Mouse (Mus musculus) liver, embryonic 12.5 days (tissue): ENCODE results near the gene Rpl23a. TPM values are rescaled to one million over a fixed set of nuclear protein-coding genes. Genes with fewer than 3 reads are reported as not detected.

Experiments used
- ATAC-seq: fragments of 200-750 bp; cut with Nextera tagmentation; 2 replicates; pipeline ENCODE4 v1.8.0; 2017; ENCODE audit warnings: moderate number of reproducible peaks, mild to moderate bottlenecking, moderate library complexity
- H3K27ac ChIP-seq: fragments of 300-500 bp; sonication (generic); 2 replicates; pipeline ENCODE4 v1.5.1; 2016; ENCODE audit warnings: mild to moderate bottlenecking
- H3K27me3 ChIP-seq: fragments of 300-500 bp; sonication (generic); replicated peaks from 2 replicates; pipeline ENCODE4 v1.6.1; 2016; ENCODE audit warnings: mild to moderate bottlenecking, moderate library complexity
- H3K36me3 ChIP-seq: fragments of 300-500 bp; sonication (generic); 2 replicates; pipeline ENCODE4 v1.6.1; 2016; ENCODE audit warnings: mild to moderate bottlenecking, moderate library complexity
- H3K4me1 ChIP-seq: fragments of 300-500 bp; sonication (generic); 2 replicates; pipeline ENCODE4 v1.6.1; 2016
- H3K4me2 ChIP-seq: fragments of 300-500 bp; sonication (generic); 2 replicates; pipeline ENCODE4 v1.6.1; 2016; ENCODE audit warnings: mild to moderate bottlenecking, moderate library complexity
- H3K4me3 ChIP-seq: fragments of 300-500 bp; sonication (generic); 2 replicates; pipeline ENCODE4 v1.5.1; 2016; ENCODE audit warnings: mild to moderate bottlenecking, moderate library complexity
- H3K9ac ChIP-seq: fragments of 300-500 bp; sonication (generic); 2 replicates; pipeline ENCODE4 v1.6.1; 2016; ENCODE audit warnings: mild to moderate bottlenecking, moderate library complexity
- H3K9me3 ChIP-seq: fragments of 300-500 bp; sonication (generic); replicated peaks from 2 replicates; pipeline ENCODE4 v1.6.1; 2016; ENCODE audit warnings: mild to moderate bottlenecking, moderate library complexity
- WGBS: fragments of 180-500 bp; shearing (Covaris S2); methylation state at CpG from one replicate; pipeline ENCODE4 v1.1.7; 2016; ENCODE audit not compliant: insufficient replicate concordance; 5-methylcytosine and 5-hydroxymethylcytosine counted together
- polyA plus RNA-seq: library from polyadenylated mRNA; unstranded; fragments of >200 nt; fragmentation: Nextera tagmentation; extraction: Ambion mirVana; gene quantifications from 2 replicates; pipeline ENCODE4 v1.2.1, GENCODE M21; 2016

Gene Rpl23a
- polyA plus RNA-seq, 1 experiment from 2014 or later, result 1,156 TPM

- Histone ChIP-seq H3K4me2 (peak overlapping the region; percentile 92), H3K4me3 (peak overlapping the region; percentile 94), H3K36me3 (peaks cover 38% of the 10 kb centered on the region), H3K9ac (peak overlapping the region; percentile 95), H3K9me3 (no peaks in the 10 kb centered on the region), H3K27ac (peak overlapping the region; percentile 100), H3K27me3 (peaks cover 17% of the 10 kb centered on the region), H3K4me1 (peaks cover 47% of the 10 kb centered on the region)
- 26% methylated on average over 2 of the region's 2 CpGs for WGBS
- no peak for ATAC-seq
Observed at GRCm38 (mm10) chr11:78181830-78182357, 1.5 kb downstream of the Rpl23a start.

- peak overlapping the region; percentile 97 for H3K9ac ChIP-seq
- peak overlapping the region; percentile 92 for H3K4me2 ChIP-seq
- H3K4me1 ChIP-seq, result peaks cover 55% of the 10 kb centered on the region
- peak overlapping the region; percentile 100 for H3K27ac ChIP-seq
- H3K4me3 ChIP-seq, result peak overlapping the region; percentile 94
- WGBS, result 31% methylated on average over 6 of the region's 6 CpGs
- H3K36me3 ChIP-seq, result peaks cover 38% of the 10 kb centered on the region
- no peaks in the 10 kb centered on the region for H3K27me3 ChIP-seq
- H3K9me3 ChIP-seq, result no peaks in the 10 kb centered on the region
- ATAC-seq, result no peak
Observed at GRCm38 (mm10) chr11:78180081-78180761, 3.2 kb downstream of the Rpl23a start.

- Histone ChIP-seq H3K4me2 (peak overlapping the region; percentile 92), H3K4me1 (peaks cover 60% of the 10 kb centered on the region), H3K4me3 (peak overlapping the region; percentile 94), H3K36me3 (peaks cover 38% of the 10 kb centered on the region), H3K27me3 (no peaks in the 10 kb centered on the region), H3K9ac (peak overlapping the region; percentile 97), H3K9me3 (no peaks in the 10 kb centered on the region), H3K27ac (peak overlapping the region; percentile 100)
- 8% methylated on average over 8 of the region's 8 CpGs for WGBS
- no peak for ATAC-seq
Observed at GRCm38 (mm10) chr11:78179438-78179999, 3.9 kb downstream of the Rpl23a start.

GRCm38 (mm10) chr11:78178859-78179437 is 4.4 kb downstream of the Rpl23a start:
- WGBS, result 1% methylated on average over 29 of the region's 29 CpGs
- H3K4me2 ChIP-seq, result peak overlapping the region; percentile 92
- peak overlapping the region; percentile 97 for H3K9ac ChIP-seq
- H3K27ac ChIP-seq, result peak overlapping the region; percentile 100
- peaks cover 60% of the 10 kb centered on the region for H3K4me1 ChIP-seq
- peaks cover 38% of the 10 kb centered on the region for H3K36me3 ChIP-seq
- peak; percentile 11 for ATAC-seq
- peak overlapping the region; percentile 94 for H3K4me3 ChIP-seq
- H3K27me3 ChIP-seq, result no peaks in the 10 kb centered on the region
- H3K9me3 ChIP-seq, result no peaks in the 10 kb centered on the region

GRCm38 (mm10) chr11:78177903-78178858 is 5.2 kb downstream of the Rpl23a start:
- no peaks in the 10 kb centered on the region for H3K27me3 ChIP-seq
- peaks cover 59% of the 10 kb centered on the region for H3K4me1 ChIP-seq
- H3K36me3 ChIP-seq, result peaks cover 38% of the 10 kb centered on the region
- no peaks in the 10 kb centered on the region for H3K9me3 ChIP-seq
- H3K4me3 ChIP-seq, result peak overlapping the region; percentile 94
- H3K9ac ChIP-seq, result peak overlapping the region; percentile 97
- peak overlapping the region; percentile 100 for H3K27ac ChIP-seq
- WGBS, result 2% methylated on average over 78 of the region's 84 CpGs
- ATAC-seq, result peak; percentile 79
- peak overlapping the region; percentile 92 for H3K4me2 ChIP-seq

- Histone ChIP-seq H3K27me3 (no peaks in the 10 kb centered on the region), H3K9me3 (no peaks in the 10 kb centered on the region), H3K4me1 (peaks cover 66% of the 10 kb centered on the region), H3K4me2 (peak overlapping the region; percentile 92), H3K4me3 (peak overlapping the region; percentile 94), H3K27ac (peak overlapping the region; percentile 100), H3K9ac (peak overlapping the region; percentile 97), H3K36me3 (peaks cover 42% of the 10 kb centered on the region)
- ATAC-seq, result peak; percentile 14
- WGBS, result under 1% methylated on average over 10 of the region's 10 CpGs
Observed at GRCm38 (mm10) chr11:78177437-78177836, 5.9 kb downstream of the Rpl23a start.

DNA sequence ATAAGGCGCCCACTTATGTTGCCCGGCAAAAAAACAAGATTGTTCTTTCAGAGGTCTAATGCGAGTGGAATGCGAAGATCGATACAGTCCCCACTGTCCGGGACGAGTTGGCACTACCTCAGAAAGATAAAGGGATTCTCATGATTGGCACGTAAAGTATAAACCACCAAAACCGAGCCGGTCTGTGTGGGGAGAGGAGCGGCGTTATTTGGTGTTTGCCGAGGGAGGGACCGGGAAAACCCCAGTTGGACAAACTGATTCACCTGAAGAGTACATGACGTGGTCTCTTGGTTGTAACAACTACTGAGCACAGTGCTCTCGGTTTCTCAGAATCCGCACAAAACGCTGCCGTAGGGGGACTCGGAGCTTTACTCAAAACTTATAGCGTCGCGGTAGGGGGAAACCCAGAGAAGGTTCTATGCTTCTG is 6.5 kb downstream of the Rpl23a start:
- H3K27me3 ChIP-seq, result no peaks in the 10 kb centered on the region
- peaks cover 66% of the 10 kb centered on the region for H3K4me1 ChIP-seq
- H3K4me3 ChIP-seq, result peak overlapping the region; percentile 94
- H3K9ac ChIP-seq, result peak overlapping the region; percentile 97
- peak overlapping the region; percentile 92 for H3K4me2 ChIP-seq
- WGBS, result under 1% methylated on average over 23 of the region's 23 CpGs
- H3K36me3 ChIP-seq, result peaks cover 42% of the 10 kb centered on the region
- ATAC-seq, result no peak
- H3K9me3 ChIP-seq, result no peaks in the 10 kb centered on the region
- H3K27ac ChIP-seq, result peak overlapping the region; percentile 100

GRCm38 (mm10) chr11:78176402-78176862 is 7.0 kb downstream of the Rpl23a start, which contains the start of the genes Nek8 and Tlcd1:
TSS of gene Nek8 (minus strand) at chr11:78176675.
TSS of gene Tlcd1 (plus strand) at chr11:78176711.
- WGBS, result under 1% methylated on average over 32 of the region's 32 CpGs
- H3K4me1 ChIP-seq, result peaks cover 66% of the 10 kb centered on the region

GRCm38 (mm10) chr11:78175771-78176401 is 7.5 kb downstream of the Rpl23a start:
- Histone ChIP-seq H3K4me2 (peak overlapping the region; percentile 92), H3K4me1 (peaks cover 64% of the 10 kb centered on the region), H3K9me3 (no peaks in the 10 kb centered on the region), H3K36me3 (peaks cover 39% of the 10 kb centered on the region), H3K27ac (peak overlapping the region; percentile 100), H3K27me3 (no peaks in the 10 kb centered on the region), H3K4me3 (peak overlapping the region; percentile 94), H3K9ac (peak overlapping the region; percentile 97)
- 2% methylated on average over 9 of the region's 10 CpGs for WGBS
- peak; percentile 62 for ATAC-seq

More at GRCm38 (mm10) chr11:78176402-78176862, 7.0 kb downstream of the Rpl23a start, which contains the start of the genes Nek8 and Tlcd1:
- peak within 1 kb of the TSS; percentile 92 for H3K4me2 ChIP-seq
- no peaks in the 10 kb centered on the region for H3K27me3 ChIP-seq
- peaks cover 41% of the 10 kb centered on the region for H3K36me3 ChIP-seq
- peak within 1 kb of the TSS; percentile 97 for H3K9ac ChIP-seq
- H3K4me3 ChIP-seq, result peak within 1 kb of the TSS; percentile 94
- peak; percentile 33; the same call in 1 of the 2 replicates for ATAC-seq
- peak within 1 kb of the TSS; percentile 100 for H3K27ac ChIP-seq
- no peaks in the 10 kb centered on the region for H3K9me3 ChIP-seq

DNA sequence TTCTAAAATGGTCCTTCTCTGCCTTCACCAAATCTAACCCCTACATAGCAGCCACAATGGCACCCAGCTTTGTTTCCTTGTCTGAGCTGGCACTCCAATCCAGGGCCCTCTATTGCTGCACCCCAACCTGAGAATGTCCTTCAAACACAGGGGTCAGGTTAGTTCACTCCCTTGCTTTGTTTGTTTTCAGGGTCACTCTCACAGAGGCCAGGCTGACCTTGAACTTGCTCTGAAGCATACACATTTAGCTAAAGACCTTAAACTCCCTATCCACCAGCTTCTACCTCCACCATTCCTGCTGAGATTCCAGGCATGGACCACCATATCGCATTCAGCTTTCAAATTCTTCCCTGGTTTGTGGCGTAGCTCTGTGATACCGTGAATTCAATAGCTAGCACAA is 8.9 kb downstream of the Rpl23a start:
- H3K27ac ChIP-seq, result peak overlapping the region; percentile 100
- no peak for ATAC-seq
- H3K27me3 ChIP-seq, result no peaks in the 10 kb centered on the region
- peaks cover 64% of the 10 kb centered on the region for H3K4me1 ChIP-seq
- peaks cover 33% of the 10 kb centered on the region for H3K36me3 ChIP-seq
- 0 out of 2 replicates have a peak overlapping the region, but pooled peaks have one; percentile 33 for H3K9ac ChIP-seq
- no peak overlapping the region for H3K4me3 ChIP-seq
- 91% methylated on average over 3 of the region's 3 CpGs for WGBS
- peak overlapping the region; percentile 92; the same call in 1 of the 2 replicates for H3K4me2 ChIP-seq
- H3K9me3 ChIP-seq, result no peaks in the 10 kb centered on the region
